Mouse (Mus musculus) stomach, embryonic 16.5 days (tissue): ENCODE measurements around the gene Abtb2. TPM values are rescaled to one million over a fixed set of nuclear protein-coding genes. Genes with fewer than 3 reads are reported as not detected.

Source experiments
- ATAC-seq: fragments of 200-750 bp; cut with Nextera tagmentation; 2 replicates; pipeline ENCODE4 v1.8.0; 2017; ENCODE audit warnings: moderate number of reproducible peaks, moderate TSS enrichment; ENCODE audit not compliant: insufficient read depth, low FRiP score
- H3K27ac ChIP-seq: fragments of 300-500 bp; sonication (generic); 2 replicates; pipeline ENCODE4 v1.5.1; 2014; ENCODE audit warnings: low read length
- H3K27me3 ChIP-seq: fragments of 300-500 bp; sonication (generic); 2 replicates; pipeline ENCODE4 v1.6.1; 2014; ENCODE audit warnings: low read length, control low read depth, mixed read lengths; ENCODE audit not compliant: control insufficient read depth, insufficient read depth
- H3K36me3 ChIP-seq: fragments of 300-500 bp; sonication (generic); 2 replicates; pipeline ENCODE4 v1.6.1; 2014; ENCODE audit warnings: low read length; ENCODE audit not compliant: control insufficient read depth, insufficient read depth
- H3K4me1 ChIP-seq: fragments of 300-500 bp; sonication (generic); 2 replicates; pipeline ENCODE4 v1.6.1; 2014; ENCODE audit warnings: low read length, control low read depth, mixed read lengths; ENCODE audit not compliant: control insufficient read depth, insufficient read depth
- H3K4me2 ChIP-seq: fragments of 300-500 bp; sonication (generic); 2 replicates; pipeline ENCODE4 v1.6.1; 2014; ENCODE audit warnings: low read depth, low read length, mixed read lengths
- H3K4me3 ChIP-seq: fragments of 300-500 bp; sonication (generic); replicated peaks from 2 replicates; pipeline ENCODE4 v1.5.1; 2014; ENCODE audit warnings: mild to moderate bottlenecking, low read length
- H3K9ac ChIP-seq: fragments of 300-500 bp; sonication (generic); 2 replicates; pipeline ENCODE4 v1.6.1; 2014; ENCODE audit warnings: low read length
- H3K9me3 ChIP-seq: fragments of 300-500 bp; sonication (generic); replicated peaks from 2 replicates; pipeline ENCODE4 v1.6.1; 2016; ENCODE audit warnings: low read length, control low read depth; ENCODE audit not compliant: control insufficient read depth
- WGBS: fragments of 180-500 bp; shearing (Covaris S2); extraction: QIAGEN DNeasy Blood & Tissue Kit; methylation state at CpG from one replicate; pipeline ENCODE4 v1.1.7; 2014; 5-methylcytosine and 5-hydroxymethylcytosine counted together
- polyA plus RNA-seq: library from polyadenylated mRNA; unstranded; fragments of >200 nt; fragmentation: Nextera tagmentation; extraction: Ambion mirVana; gene quantifications from 2 replicates; pipeline ENCODE4 v1.2.1, GENCODE M21; 2015

Gene Abtb2
- polyA plus RNA-seq, 1 experiment from 2014 or later, result 5.3 TPM

DNA sequence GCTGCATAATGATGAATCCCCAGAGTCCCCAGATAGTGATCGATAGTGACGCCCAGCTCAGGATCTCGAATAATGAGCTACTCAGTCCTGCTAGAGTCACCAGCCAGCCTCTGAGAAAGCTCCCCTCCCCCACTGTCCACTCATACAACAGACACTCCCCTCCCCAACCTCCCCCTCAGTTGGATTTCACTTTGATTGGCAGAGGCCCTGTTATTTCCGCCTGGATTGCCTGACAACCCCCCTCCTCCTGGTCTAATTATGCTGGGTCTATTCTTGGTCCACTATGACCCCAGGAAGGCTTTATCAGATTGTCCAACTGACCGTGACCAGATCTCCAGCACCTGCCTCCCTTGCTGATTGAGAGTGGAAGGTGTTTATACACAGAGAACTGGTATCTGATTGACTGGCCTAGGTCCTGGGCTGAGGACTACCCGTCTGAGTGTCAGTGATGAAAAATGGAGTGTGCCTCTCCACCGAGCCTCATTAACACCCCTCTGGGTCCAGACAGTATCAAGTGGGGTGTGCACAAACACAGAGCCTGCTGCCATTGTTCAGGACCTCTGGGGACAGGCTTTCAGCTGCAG is 59.3 kb downstream of the Abtb2 start:
- ATAC-seq, result peak; percentile 25; the same call in 1 of the 2 replicates
- H3K27me3 ChIP-seq, result no peaks in the 10 kb centered on the region

DNA sequence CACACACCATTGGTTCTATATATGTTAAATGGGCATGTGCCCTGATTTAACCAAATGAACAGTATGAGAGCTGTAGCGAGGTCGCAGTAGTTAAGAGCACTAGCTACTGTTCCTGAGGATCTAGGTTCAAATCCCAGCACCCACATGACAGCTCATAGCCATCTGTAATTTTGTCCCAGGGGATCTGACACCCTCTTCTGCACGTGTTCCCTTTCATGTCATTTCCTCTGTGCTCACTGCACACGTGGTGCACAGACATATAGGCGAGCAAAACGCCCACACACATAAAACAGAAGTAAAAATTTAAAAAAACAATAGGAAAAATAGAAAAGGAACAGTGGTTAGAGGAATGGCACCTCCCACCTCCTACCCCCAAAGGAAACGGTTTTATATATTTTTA is 61.0 kb downstream of the Abtb2 start:
- 77% methylated on average over 7 of the region's 7 CpGs for WGBS
- no peak for ATAC-seq
- peaks cover 13% of the 10 kb centered on the region; the same call in 1 of the 2 replicates for H3K4me1 ChIP-seq

More for the DNA sequence above, 59.3 kb downstream of the Abtb2 start:
- WGBS, result 24% methylated on average over 7 of the region's 7 CpGs
- Histone ChIP-seq H3K4me3 (no peak overlapping the region), H3K27ac (no peak overlapping the region), H3K4me1 (peaks cover 5% of the 10 kb centered on the region; the same call in 1 of the 2 replicates), H3K36me3 (no peaks in the 10 kb centered on the region), H3K4me2 (no peak overlapping the region), H3K9ac (no peak overlapping the region), H3K9me3 (no peaks in the 10 kb centered on the region)

DNA sequence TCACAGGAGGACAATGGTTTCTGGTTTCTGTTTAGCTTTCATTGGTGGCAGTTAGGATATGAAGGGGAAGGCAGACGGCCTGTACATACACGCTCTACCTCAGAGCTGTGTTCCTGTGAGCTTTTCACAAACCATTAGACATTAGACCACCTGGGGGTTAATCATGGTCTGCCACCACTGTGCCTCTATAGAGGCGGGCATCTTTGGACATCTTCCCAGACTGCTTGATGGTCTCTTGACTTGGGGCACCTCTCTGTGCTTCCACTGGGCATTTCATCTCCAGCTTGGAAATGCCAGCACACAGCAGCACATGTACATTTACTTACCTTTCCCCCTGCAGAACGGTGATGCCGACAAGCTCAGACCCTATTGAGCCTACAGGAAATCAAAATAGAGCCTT is 63.8 kb downstream of the Abtb2 start:
- Histone ChIP-seq H3K4me1 (peaks cover 13% of the 10 kb centered on the region; the same call in 1 of the 2 replicates), H3K9me3 (no peaks in the 10 kb centered on the region), H3K36me3 (no peaks in the 10 kb centered on the region), H3K9ac (no peak overlapping the region), H3K4me2 (no peak overlapping the region), H3K27me3 (no peaks in the 10 kb centered on the region), H3K4me3 (no peak overlapping the region), H3K27ac (no peak overlapping the region)
- ATAC-seq, result no peak
- 66% methylated on average over 5 of the region's 5 CpGs for WGBS

More for the DNA sequence above, 61.0 kb downstream of the Abtb2 start:
- H3K36me3 ChIP-seq, result no peaks in the 10 kb centered on the region
- H3K27ac ChIP-seq, result no peak overlapping the region
- no peak overlapping the region for H3K4me2 ChIP-seq
- no peaks in the 10 kb centered on the region for H3K9me3 ChIP-seq
- no peak overlapping the region for H3K9ac ChIP-seq
- H3K27me3 ChIP-seq, result no peaks in the 10 kb centered on the region
- H3K4me3 ChIP-seq, result no peak overlapping the region

DNA sequence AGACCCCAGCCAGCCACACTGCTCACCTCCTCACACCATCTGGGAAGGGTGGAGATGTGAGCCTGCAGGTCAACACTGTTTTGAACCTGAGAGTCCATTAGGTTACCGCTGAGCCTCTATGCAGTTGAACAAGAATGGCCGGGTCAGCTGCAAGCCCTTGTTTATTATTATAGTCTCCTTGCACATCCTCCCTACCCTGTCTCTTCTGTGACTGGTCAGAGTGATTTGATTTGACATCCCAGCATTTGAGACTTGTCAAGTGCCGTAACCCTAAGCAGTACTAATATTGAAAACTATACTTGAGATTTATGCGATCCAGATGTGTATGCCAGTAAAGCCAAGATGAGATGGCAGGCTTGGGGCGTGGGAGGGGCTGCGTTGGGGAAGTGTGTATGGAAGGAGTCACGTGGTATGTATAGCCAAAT is 65.2 kb downstream of the Abtb2 start:
- Histone ChIP-seq H3K9me3 (no peaks in the 10 kb centered on the region), H3K9ac (no peak overlapping the region), H3K4me1 (peaks cover 13% of the 10 kb centered on the region; the same call in 1 of the 2 replicates), H3K27me3 (no peaks in the 10 kb centered on the region), H3K36me3 (no peaks in the 10 kb centered on the region), H3K27ac (no peak overlapping the region), H3K4me3 (no peak overlapping the region), H3K4me2 (no peak overlapping the region)
- 47% methylated on average over 7 of the region's 7 CpGs for WGBS
- no peak for ATAC-seq

DNA sequence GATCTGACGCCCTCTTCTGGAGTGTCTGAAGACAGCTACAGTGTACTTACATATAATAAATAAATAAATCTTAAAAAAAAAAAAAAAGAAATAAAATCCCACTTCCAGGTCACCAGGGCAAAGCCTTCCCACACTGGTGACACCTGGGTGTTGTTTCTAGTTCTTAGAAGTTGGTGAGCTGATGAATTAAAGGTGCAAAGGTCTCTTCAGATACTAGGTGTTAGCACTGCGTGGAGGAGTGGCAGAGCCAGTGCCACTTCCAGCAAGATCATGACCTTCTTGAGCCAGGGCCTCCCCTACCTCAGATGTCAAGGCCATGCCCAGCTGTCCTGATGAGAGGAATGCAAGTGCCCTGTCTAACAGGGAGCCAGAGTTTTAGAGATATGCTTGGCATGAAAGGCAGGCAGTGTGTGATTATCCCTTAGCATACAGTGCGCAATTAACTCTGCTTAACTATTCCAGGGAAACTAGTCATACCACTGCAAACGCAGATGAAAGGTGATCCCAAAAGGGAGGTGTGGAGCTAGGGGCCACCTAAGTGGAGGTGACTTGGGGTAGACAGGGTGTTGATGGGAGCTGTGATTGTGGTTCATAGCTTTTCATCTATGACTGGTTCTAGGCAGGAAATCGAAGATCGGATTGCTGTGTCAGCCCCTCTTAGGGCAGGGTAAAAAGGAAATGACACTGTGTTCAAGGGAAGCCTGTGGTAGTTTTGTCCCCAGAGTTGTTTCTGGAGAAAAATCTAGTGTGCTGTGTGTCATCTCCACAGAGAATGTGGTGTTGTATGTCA is 66.2 kb downstream of the Abtb2 start:
- no peak overlapping the region for H3K4me2 ChIP-seq
- H3K4me1 ChIP-seq, result peaks cover 13% of the 10 kb centered on the region; the same call in 1 of the 2 replicates
- no peaks in the 10 kb centered on the region for H3K9me3 ChIP-seq
- no peaks in the 10 kb centered on the region for H3K36me3 ChIP-seq
- H3K4me3 ChIP-seq, result no peak overlapping the region
- H3K9ac ChIP-seq, result no peak overlapping the region
- 0 out of 2 replicates have a peak overlapping the region, but pooled peaks have one; percentile 16 for H3K27ac ChIP-seq
- no peak for ATAC-seq
- 60% methylated on average over 6 of the region's 6 CpGs for WGBS
- H3K27me3 ChIP-seq, result no peaks in the 10 kb centered on the region

DNA sequence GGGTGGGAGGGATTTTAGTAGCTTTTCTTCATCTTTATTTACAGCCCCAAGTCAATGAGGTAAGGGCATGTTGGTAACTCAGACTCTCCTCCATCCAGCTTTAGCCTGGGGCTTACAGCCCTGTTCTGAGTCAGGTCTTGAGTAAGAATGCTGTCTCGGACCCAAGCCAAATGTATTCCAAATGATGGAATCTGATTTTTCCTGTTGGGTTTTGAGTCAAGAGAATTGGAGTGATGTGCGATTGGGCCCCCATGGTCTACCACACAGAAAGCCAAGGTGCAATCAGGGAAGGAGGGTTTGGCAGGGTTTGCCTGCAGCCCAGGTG is 66.8 kb downstream of the Abtb2 start:
- Histone ChIP-seq H3K27me3 (no peaks in the 10 kb centered on the region), H3K4me1 (peaks cover 13% of the 10 kb centered on the region; the same call in 1 of the 2 replicates), H3K27ac (0 out of 2 replicates have a peak overlapping the region, but pooled peaks have one; percentile 16), H3K9me3 (no peaks in the 10 kb centered on the region), H3K9ac (no peak overlapping the region), H3K4me3 (no peak overlapping the region), H3K4me2 (no peak overlapping the region), H3K36me3 (no peaks in the 10 kb centered on the region)
- no peak for ATAC-seq
- whole genome bisulfite sequencing, result 82% methylated on average over 2 of the region's 2 CpGs

DNA sequence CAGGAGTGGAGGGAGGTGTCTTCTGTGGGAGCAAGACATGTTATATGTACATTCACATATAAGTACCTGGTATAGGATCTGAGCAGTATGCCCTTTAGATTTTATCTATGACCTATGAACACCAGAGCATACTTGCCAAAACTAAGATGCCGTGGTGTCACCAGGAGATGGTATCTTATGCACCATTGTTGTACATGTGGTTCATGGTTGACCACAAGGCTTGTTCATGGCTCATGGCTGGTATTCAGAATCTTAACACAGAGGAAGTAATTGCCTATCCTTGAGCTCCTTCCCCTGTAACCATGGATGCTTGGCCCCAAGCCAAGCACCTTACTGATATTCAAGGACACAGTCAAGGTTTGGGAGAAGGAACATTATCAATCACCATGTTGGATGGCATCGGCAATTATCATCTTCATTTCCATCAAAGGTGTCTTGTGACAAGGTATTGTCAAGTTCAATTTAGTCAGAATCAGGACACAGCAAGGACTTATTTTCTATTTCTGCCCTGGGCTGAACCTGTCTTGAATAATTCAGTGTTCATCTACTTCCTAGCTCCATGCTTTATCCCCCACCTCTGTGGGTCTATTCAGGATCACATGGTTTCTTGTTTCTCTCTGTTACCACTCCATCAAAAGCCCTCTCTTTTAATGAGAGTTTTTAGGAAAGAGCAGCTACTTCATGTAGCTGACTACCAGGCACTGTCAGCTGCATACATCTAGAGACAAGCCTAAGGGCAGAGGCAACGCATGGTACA is 69.8 kb downstream of the Abtb2 start:
- Histone ChIP-seq H3K9me3 (no peaks in the 10 kb centered on the region), H3K4me3 (no peak overlapping the region), H3K27me3 (no peaks in the 10 kb centered on the region), H3K9ac (no peak overlapping the region), H3K4me2 (no peak overlapping the region), H3K36me3 (no peaks in the 10 kb centered on the region), H3K4me1 (peaks cover 5% of the 10 kb centered on the region; the same call in 1 of the 2 replicates), H3K27ac (no peak overlapping the region)
- no peak for ATAC-seq
- 85% methylated on average over 3 of the region's 3 CpGs for WGBS

DNA sequence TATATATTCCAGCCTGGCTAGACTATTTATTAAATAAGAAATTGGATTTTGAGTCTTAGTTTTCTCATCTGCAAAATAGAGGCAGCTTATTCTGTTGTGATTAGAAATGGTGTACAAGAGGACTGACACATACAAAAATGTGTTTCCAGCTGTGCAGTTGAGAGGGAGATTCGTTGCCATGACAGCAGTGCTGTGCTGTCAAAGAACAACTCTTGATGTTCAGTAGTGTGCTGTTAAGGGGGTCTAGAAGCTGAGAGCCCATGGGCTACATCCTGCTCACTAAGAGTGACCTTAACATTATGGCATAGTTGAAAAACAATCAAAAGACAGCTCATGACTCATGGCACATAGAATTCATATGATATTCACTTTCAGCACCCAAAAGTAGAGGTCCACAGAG is 71.3 kb downstream of the Abtb2 start:
- no peak overlapping the region for H3K9ac ChIP-seq
- no peak overlapping the region for H3K27ac ChIP-seq
- ATAC-seq, result no peak
- H3K27me3 ChIP-seq, result no peaks in the 10 kb centered on the region
- 63% methylated on average over 1 of the region's 1 CpGs for WGBS
- no peaks in the 10 kb centered on the region; the same call in 1 of the 2 replicates for H3K4me1 ChIP-seq
- H3K4me3 ChIP-seq, result no peak overlapping the region
- no peaks in the 10 kb centered on the region for H3K36me3 ChIP-seq
- no peak overlapping the region for H3K4me2 ChIP-seq
- H3K9me3 ChIP-seq, result no peaks in the 10 kb centered on the region

DNA sequence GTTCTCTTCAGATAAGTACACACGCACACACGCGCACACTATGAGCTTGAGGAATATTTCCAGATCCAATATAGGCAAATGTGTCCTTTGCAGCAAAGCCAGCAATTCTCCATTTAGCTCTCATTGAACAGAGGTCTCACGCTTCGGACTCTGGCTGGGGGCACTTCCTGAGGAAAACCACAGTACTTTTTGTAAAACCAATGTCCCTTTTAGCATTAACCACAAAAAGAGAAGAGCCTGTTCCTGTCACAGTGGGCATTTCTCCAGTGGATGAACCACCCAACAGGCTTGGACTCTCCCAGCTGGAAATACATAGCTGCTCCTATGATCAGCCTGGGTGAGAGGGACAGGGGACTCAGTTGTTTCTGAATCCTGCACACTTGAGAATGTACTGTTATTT is 71.8 kb downstream of the Abtb2 start:
- ATAC-seq, result no peak
- Histone ChIP-seq H3K4me2 (no peak overlapping the region), H3K4me1 (no peaks in the 10 kb centered on the region), H3K9ac (no peak overlapping the region), H3K36me3 (no peaks in the 10 kb centered on the region), H3K9me3 (no peaks in the 10 kb centered on the region), H3K27ac (no peak overlapping the region), H3K27me3 (no peaks in the 10 kb centered on the region), H3K4me3 (no peak overlapping the region)
- WGBS, result 87% methylated on average over 5 of the region's 5 CpGs
